Mouse (Mus musculus): ENCODE data around the gene Gm21190. TPM values are rescaled to one million over a fixed set of nuclear protein-coding genes. Genes with fewer than 3 reads are reported as not detected.
"Not testable (repeated sequence)": the region's sequence is repeated elsewhere in the genome, so short reads cannot be mapped to it uniquely, and the experiment has no call there.

Gene Gm21190
- total RNA-seq, 2 experiments from 2014 or later = not detected

DNA sequence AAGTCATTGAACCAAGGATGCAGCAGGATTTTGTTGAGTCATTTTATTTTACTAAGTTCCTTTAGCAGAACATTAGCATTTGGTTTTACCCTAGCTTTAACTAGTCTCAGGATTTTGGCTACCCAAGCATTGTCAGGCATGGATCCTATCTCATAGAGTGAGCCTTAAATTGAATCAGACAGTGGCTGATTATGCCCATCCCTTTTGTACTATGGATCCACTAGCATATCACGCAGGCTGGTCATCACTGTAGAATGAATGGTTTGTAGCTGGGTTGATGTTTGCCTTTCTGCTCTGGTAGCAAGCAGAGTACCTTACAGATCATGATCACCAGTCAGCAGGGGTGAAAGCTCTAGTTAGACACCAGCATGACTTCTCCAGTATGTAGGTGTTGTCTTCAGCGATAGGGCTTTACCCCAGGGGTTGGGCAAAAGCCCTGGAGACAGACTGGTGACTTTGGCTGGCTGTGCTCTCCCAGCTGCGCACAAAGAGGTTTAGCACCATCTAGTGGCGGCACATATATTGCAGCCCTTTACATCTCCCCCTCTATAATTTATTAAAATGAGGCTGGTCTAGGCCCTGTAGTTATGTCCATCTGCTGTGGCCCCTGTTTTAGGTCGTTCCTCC, 30.1 kb downstream of the Gm21190 start:
- intact Hi-C loops (cut with DNase I; ENCODE audit: low total_unique reads) = not testable (repeated sequence)
- peak; percentile 21 for DNase-seq

DNA sequence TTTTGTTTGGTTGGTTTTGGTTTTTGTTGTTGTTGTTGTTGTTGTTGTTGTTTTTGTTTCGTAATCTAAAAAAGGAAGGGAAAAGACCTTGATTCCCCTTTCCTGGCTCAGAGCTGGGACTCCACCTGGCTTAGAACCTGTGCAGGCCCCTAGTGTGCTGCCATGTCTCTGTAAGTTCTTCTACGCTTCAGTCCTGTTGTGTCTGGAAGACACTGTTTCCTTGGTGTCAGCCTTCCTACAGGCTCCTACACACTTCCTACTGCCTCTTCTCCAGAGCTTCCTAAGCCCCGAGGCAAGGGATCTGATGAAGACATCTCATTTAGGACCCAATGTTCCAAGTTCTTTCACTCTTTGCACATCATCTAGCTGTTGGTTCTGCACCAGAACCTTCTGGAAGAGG, 30.7 kb downstream of the Gm21190 start:
- intact Hi-C loops (cut with DNase I; ENCODE audit: low total_unique reads) = not testable (repeated sequence)

DNA sequence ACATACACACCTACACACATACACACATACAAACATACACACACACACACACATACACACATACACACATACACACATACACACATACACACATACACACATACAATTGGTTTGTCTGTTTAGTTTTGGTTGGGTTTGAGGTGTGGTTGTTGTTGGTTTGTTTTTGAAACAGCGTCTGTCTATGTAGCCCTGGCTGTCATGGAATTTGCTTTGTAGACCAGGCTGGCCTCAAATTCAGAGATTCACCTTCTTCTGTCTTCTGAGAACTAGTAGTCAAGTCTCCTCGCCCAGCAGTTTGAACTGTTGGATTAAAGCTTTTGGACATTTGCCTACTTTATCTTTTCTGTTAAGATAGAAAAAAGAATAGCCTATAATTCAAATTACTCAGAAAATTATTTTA, 38.1 kb downstream of the Gm21190 start:
- intact Hi-C loops (cut with DNase I; ENCODE audit: low total_unique reads); DNase-seq: not testable (repeated sequence)

More for the DNA sequence above, 30.7 kb downstream of the Gm21190 start:
- not testable (repeated sequence) for DNase-seq

DNA sequence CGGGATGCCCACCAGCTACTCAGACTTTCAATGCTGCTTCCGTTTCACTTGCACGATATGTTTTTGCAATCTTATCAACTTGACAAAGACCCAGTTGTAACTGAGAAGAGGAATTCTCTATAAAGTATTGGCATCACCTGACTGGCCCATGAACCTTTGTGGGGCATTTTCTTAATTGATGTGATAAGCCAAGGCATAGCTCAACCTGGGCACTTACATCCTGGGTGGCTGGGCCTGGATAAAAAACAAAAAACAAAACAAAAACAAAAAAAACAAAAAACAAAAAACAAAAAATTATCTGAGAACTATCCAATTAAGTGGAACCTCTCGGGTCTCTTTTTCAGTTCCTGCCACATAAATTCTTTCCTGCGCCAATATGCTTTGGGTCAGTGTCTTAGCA, 40.3 kb downstream of the Gm21190 start:
- DNase-seq = no peak
- intact Hi-C loops (cut with DNase I; ENCODE audit: low total_unique reads) = no loop called here

DNA sequence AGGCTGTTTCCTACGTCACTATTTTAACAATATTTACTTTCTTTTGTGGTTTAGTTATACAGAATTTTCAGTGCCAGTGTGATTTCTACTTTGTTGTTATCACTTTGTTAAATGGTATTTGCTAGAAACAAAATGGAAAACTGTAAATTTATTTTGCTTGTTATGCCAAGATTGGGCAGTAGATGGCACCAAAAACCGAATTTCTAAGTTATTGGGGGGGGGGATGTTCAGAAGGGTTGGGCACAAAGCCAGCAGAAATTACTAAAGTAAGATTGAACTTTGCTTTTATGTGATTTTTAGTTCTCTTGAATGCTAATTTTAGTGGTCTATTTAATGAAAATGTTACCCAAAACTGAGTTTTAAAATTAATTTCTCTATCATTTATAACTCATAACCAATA, 44.4 kb downstream of the Gm21190 start:
- DNase-seq; intact Hi-C loops (cut with DNase I; ENCODE audit: low total_unique reads): not testable (repeated sequence)

DNA sequence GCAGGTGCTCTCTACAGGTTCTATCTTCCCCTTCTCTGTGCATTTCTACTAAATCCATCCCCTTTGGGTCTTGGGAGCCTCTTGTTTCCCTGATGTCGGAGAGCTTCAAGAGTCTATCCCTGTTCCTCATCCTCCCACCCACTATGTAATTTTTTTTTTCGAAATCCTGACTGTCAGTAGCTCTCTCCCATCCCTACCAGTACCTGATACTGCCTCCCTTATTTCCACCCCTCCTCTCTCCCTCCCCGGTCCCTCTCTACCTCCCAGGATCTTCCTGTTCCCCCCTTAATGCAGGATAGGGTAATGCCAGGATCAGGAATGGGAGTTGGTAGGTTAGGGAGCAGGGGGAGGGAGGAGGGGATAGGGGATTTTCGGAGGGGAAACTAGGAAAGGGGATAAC, 45.4 kb downstream of the Gm21190 start:
- intact Hi-C loops (cut with DNase I; ENCODE audit: low total_unique reads) = not testable (repeated sequence)

DNA sequence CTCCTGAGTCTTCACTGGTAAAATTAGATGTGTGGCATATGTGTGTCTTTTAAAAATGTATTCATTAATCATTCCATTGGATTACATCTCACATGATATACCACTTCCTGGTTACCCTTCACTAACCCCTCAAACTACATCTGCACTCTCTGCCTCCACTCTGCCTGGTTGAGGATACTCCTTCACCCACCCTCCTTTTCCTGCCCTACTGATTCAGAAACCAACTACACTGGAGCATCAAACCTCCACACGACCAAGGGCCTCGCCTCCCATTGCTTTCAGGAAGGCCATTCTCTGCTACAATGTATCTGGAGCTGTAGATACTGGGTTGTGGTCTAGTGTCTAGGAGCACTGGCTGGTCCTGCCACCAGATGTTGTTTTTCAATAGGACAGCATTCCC, 46.2 kb downstream of the Gm21190 start:
- DNase-seq; intact Hi-C loops (cut with DNase I; ENCODE audit: low total_unique reads): not testable (repeated sequence)

More for the DNA sequence above, 45.4 kb downstream of the Gm21190 start:
- DNase-seq = not testable (repeated sequence)

DNA sequence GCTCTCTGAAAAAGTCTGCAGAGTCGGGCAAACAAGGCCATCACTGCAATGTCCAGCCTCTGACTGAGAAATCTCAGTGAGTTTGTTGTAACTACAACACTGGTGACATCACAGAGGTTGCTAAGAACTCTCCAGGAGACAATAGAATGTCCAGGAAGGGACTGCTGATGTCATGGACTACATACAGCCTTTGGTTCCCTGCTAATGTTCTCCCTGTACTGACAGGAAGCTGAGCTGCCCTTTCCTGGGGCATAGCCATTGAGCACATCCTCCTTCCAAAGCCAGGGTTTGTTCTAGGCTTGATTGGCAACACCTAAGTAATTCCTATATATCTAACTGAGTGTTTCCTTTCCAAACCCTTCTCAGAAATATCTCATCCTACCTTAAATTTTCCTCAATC, 52.6 kb downstream of the Gm21190 start, which contains the start of gene Gm21149:
Gene Gm21149, minus strand, starts transcription at position 101 of the 400 bp plus-strand sequence.
- intact Hi-C loops (cut with DNase I; ENCODE audit: low total_unique reads) = not testable (repeated sequence)

More for the DNA sequence above, 52.6 kb downstream of the Gm21190 start, which contains the start of gene Gm21149:
- DNase-seq = not testable (repeated sequence)

Other genes starting within 250 kb of the Gm21190 start
- gene Gm21149, start 52.7 kb downstream of the Gm21190 start, total RNA-seq (2021) = not detected
- not detected for gene Gm21083, start 48.1 kb upstream of the Gm21190 start, total RNA-seq (2021)
- gene Speer4d, start 89.8 kb upstream of the Gm21190 start, total RNA-seq (2021) = not detected
- not detected for gene 4930572O03Rik, start 127.8 kb upstream of the Gm21190 start, total RNA-seq (2021)
- gene Speer4c, start 185.0 kb upstream of the Gm21190 start, total RNA-seq (2021) = not detected